Mouse (Mus musculus): Measurements from ENCODE around the gene Arid4a. TPM values are rescaled to one million over a fixed set of nuclear protein-coding genes. Genes with fewer than 3 reads are reported as not detected.

The Arid4a gene
- polyA plus RNA-seq, 1 experiment from 2014 or later, result 38.4 TPM

DNA sequence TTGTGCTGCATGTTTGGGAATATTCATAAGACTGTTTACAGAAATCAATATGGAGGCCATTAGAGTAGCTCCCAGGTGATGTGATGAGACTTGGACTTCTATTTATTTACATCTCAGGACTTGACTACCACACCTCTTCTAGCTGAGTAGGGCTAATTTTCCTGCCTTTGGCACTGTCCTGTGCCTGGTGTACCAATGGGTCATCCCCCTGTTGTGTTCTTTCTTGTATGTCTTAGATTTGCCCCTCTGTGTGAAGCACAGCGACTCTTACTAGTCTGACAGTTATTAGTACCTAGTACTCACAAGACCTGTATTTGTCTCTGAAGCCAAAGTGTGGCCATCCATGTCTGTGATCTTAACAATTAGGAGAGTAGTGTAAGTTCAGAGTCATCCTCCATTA is 26.7 kb downstream of the Arid4a start:
- 87% methylated on average over 1 of the region's 1 CpGs for WGBS
- H3K36me3 ChIP-seq (ENCODE audit: control insufficient read depth, insufficient read depth, low read length), result peaks cover 9% of the 10 kb centered on the region; the same call in 1 of the 2 replicates

DNA sequence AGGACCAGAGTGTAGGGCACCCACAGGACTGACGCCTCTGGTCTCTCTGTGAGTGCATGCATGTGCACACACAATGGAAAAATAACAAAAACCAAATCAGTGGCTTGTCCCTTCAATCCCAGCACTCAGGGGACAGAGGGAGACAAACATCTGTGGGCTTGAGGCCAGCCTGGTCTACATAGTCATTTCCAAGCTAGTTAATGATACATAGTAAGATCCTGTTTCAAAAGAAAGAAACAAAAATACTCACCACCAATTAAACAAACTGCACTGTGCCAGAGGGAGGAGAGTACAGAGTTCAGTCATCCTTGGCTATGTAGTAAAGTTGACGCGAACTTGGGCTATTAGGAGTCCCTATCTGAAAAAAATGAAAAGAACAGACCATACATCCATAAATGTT is 27.8 kb downstream of the Arid4a start:
- WGBS, result 87% methylated on average over 3 of the region's 3 CpGs
- no peak overlapping the region for H3K4me3 ChIP-seq (ENCODE audit: low read depth, low read length)
- H3K9ac ChIP-seq (ENCODE audit: low read depth, low read length), result no peak overlapping the region
- H3K4me1 ChIP-seq (replicated peaks; ENCODE audit: control insufficient read depth, insufficient read depth, low read length), result no peaks in the 10 kb centered on the region
- no peak overlapping the region for H3K27ac ChIP-seq (ENCODE audit: low read depth, low read length)
- H3K9me3 ChIP-seq (ENCODE audit: control insufficient read depth, low read length), result no peaks in the 10 kb centered on the region
- peaks cover 9% of the 10 kb centered on the region; the same call in 1 of the 2 replicates for H3K36me3 ChIP-seq (ENCODE audit: control insufficient read depth, insufficient read depth, low read length)
- no peak overlapping the region for H3K4me2 ChIP-seq (replicated peaks; ENCODE audit: low read depth, low read length)
- no peaks in the 10 kb centered on the region for H3K27me3 ChIP-seq (ENCODE audit: control insufficient read depth, insufficient read depth, low read length)
- no peak for ATAC-seq (ENCODE audit: low FRiP score)
- DNase-seq (ENCODE audit: low spot score), result no peak

More for the DNA sequence above, 26.7 kb downstream of the Arid4a start:
- Histone ChIP-seq H3K27me3 (ENCODE audit: control insufficient read depth, insufficient read depth, low read length) (no peaks in the 10 kb centered on the region), H3K4me3 (ENCODE audit: low read depth, low read length) (no peak overlapping the region), H3K4me2 (replicated peaks; ENCODE audit: low read depth, low read length) (no peak overlapping the region), H3K9me3 (ENCODE audit: control insufficient read depth, low read length) (no peaks in the 10 kb centered on the region), H3K27ac (ENCODE audit: low read depth, low read length) (no peak overlapping the region), H3K4me1 (replicated peaks; ENCODE audit: control insufficient read depth, insufficient read depth, low read length) (no peaks in the 10 kb centered on the region), H3K9ac (ENCODE audit: low read depth, low read length) (no peak overlapping the region)
- no peak for DNase-seq (ENCODE audit: low spot score)
- ATAC-seq (ENCODE audit: low FRiP score), result no peak

DNA sequence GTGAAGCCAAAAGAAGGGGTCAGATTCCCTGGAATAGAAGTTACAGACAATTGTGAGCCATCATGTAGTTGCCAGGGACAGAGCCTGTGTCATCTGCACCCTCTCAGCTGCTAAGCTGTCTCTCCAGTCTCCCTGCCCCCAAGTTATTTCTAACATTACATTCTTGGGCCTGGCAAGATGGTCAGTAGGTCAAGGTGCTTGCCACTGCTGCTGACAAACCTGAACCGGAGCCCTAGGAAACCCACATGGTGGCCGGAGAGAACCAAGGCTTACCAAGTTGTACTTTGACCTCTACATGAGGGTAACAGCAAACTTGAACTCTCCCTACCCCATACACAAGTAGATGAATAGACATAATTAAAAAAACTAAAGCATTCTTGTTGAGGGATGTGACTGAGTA is 28.7 kb downstream of the Arid4a start:
- no peak overlapping the region for H3K4me2 ChIP-seq (replicated peaks; ENCODE audit: low read depth, low read length)
- WGBS, result 86% methylated on average over 2 of the region's 2 CpGs
- peaks cover 9% of the 10 kb centered on the region; the same call in 1 of the 2 replicates for H3K36me3 ChIP-seq (ENCODE audit: control insufficient read depth, insufficient read depth, low read length)
- no peak overlapping the region for H3K9ac ChIP-seq (ENCODE audit: low read depth, low read length)
- DNase-seq (ENCODE audit: low spot score), result no peak
- H3K27ac ChIP-seq (ENCODE audit: low read depth, low read length), result no peak overlapping the region
- H3K27me3 ChIP-seq (ENCODE audit: control insufficient read depth, insufficient read depth, low read length), result no peaks in the 10 kb centered on the region
- no peaks in the 10 kb centered on the region for H3K4me1 ChIP-seq (replicated peaks; ENCODE audit: control insufficient read depth, insufficient read depth, low read length)
- no peak for ATAC-seq (ENCODE audit: low FRiP score)
- H3K9me3 ChIP-seq (ENCODE audit: control insufficient read depth, low read length), result no peaks in the 10 kb centered on the region
- H3K4me3 ChIP-seq (ENCODE audit: low read depth, low read length), result no peak overlapping the region

GRCm38 (mm10) chr12:71046501-71046900 is 30.7 kb downstream of the Arid4a start:
- no peak for DNase-seq (ENCODE audit: low spot score)
- H3K4me2 ChIP-seq (replicated peaks; ENCODE audit: low read depth, low read length), result no peak overlapping the region
- no peaks in the 10 kb centered on the region for H3K27me3 ChIP-seq (ENCODE audit: control insufficient read depth, insufficient read depth, low read length)
- H3K4me1 ChIP-seq (replicated peaks; ENCODE audit: control insufficient read depth, insufficient read depth, low read length), result no peaks in the 10 kb centered on the region
- no peak for ATAC-seq (ENCODE audit: low FRiP score)
- no peak overlapping the region for H3K9ac ChIP-seq (ENCODE audit: low read depth, low read length)
- H3K9me3 ChIP-seq (ENCODE audit: control insufficient read depth, low read length), result no peaks in the 10 kb centered on the region
- peaks cover 7% of the 10 kb centered on the region; the same call in 1 of the 2 replicates for H3K36me3 ChIP-seq (ENCODE audit: control insufficient read depth, insufficient read depth, low read length)
- WGBS, result 97% methylated on average over 4 of the region's 4 CpGs
- H3K27ac ChIP-seq (ENCODE audit: low read depth, low read length), result no peak overlapping the region
- no peak overlapping the region for H3K4me3 ChIP-seq (ENCODE audit: low read depth, low read length)

DNA sequence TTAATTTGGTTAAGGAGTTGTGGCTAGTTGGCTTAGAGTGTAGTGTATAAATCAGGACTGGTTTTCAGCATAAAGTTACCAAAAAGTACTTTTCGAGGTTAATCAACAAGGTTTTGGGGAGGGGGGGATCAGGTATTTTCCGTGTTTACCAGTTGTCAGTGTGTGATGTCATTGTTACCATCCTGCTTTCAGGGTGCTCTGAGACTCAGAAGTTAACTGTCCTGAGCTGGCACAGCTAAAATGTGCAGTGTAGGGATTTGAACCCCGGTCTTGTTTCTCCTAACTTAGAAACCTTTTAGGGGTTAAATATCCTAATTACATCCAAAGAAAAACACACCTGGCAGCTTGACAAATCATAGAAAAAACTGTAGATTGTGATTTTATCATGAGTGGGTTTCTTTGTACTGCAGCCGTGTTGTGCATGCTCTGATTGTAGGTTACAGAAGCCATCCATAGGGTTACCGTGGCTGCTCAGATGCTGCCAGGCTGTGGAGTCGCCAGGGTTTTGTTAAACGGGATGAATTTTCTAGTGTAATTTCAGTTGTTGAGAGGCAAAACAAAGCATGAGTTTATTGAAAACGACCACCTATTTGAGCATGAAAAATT is 31.8 kb downstream of the Arid4a start:
- Histone ChIP-seq H3K27me3 (ENCODE audit: control insufficient read depth, insufficient read depth, low read length) (no peaks in the 10 kb centered on the region), H3K4me3 (ENCODE audit: low read depth, low read length) (no peak overlapping the region), H3K9me3 (ENCODE audit: control insufficient read depth, low read length) (no peaks in the 10 kb centered on the region), H3K4me2 (replicated peaks; ENCODE audit: low read depth, low read length) (peak overlapping the region; percentile 27; the same call in 1 of the 2 replicates), H3K27ac (ENCODE audit: low read depth, low read length) (peak overlapping the region; percentile 75), H3K4me1 (replicated peaks; ENCODE audit: control insufficient read depth, insufficient read depth, low read length) (no peaks in the 10 kb centered on the region), H3K36me3 (ENCODE audit: control insufficient read depth, insufficient read depth, low read length) (peaks cover 7% of the 10 kb centered on the region; the same call in 1 of the 2 replicates), H3K9ac (ENCODE audit: low read depth, low read length) (peak overlapping the region; percentile 23; the same call in 1 of the 2 replicates)
- 69% methylated on average over 8 of the region's 8 CpGs for WGBS
- ATAC-seq (ENCODE audit: low FRiP score) (peak; percentile 72; the same call in 1 of the 2 replicates), DNase-seq (ENCODE audit: low spot score) (no peak)

GRCm38 (mm10) chr12:71048117-71048516 is 32.3 kb downstream of the Arid4a start:
- Histone ChIP-seq H3K27me3 (ENCODE audit: control insufficient read depth, insufficient read depth, low read length) (no peaks in the 10 kb centered on the region), H3K9me3 (ENCODE audit: control insufficient read depth, low read length) (no peaks in the 10 kb centered on the region), H3K27ac (ENCODE audit: low read depth, low read length) (peak overlapping the region; percentile 75), H3K4me1 (replicated peaks; ENCODE audit: control insufficient read depth, insufficient read depth, low read length) (no peaks in the 10 kb centered on the region), H3K4me3 (ENCODE audit: low read depth, low read length) (peak overlapping the region; percentile 16; the same call in 1 of the 2 replicates), H3K36me3 (ENCODE audit: control insufficient read depth, insufficient read depth, low read length) (peaks cover 7% of the 10 kb centered on the region; the same call in 1 of the 2 replicates), H3K9ac (ENCODE audit: low read depth, low read length) (peak overlapping the region; percentile 23; the same call in 1 of the 2 replicates), H3K4me2 (replicated peaks; ENCODE audit: low read depth, low read length) (peak overlapping the region; percentile 27)
- DNase-seq (ENCODE audit: low spot score), result peak; percentile 87
- peak; percentile 91 for ATAC-seq (ENCODE audit: low FRiP score)
- WGBS, result 40% methylated on average over 7 of the region's 7 CpGs

DNA sequence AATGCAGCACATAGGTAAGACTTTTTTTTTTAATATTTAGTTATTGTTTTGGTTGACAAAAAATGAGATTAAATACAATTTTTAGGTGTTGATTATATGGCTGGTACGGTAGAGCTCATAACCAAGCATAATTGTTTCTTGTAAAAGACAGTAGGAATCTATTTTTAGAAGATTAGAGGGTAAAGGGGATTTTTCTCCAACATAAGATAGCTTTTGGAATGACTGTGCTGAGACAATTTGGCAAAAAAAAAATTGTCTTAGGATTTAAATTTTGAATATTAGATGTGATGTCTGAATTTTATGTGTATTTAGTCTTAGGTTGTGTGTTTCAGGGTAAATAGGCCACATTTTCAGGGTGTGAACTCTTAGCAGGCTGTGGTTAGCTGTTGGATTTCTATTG is 32.8 kb downstream of the Arid4a start:
- H3K4me2 ChIP-seq (replicated peaks; ENCODE audit: low read depth, low read length), result peak overlapping the region; percentile 18; the same call in 1 of the 2 replicates
- DNase-seq (ENCODE audit: low spot score) (no peak), ATAC-seq (ENCODE audit: low FRiP score) (no peak)
- H3K36me3 ChIP-seq (ENCODE audit: control insufficient read depth, insufficient read depth, low read length), result peaks cover 7% of the 10 kb centered on the region; the same call in 1 of the 2 replicates
- H3K9ac ChIP-seq (ENCODE audit: low read depth, low read length), result no peak overlapping the region
- H3K4me1 ChIP-seq (replicated peaks; ENCODE audit: control insufficient read depth, insufficient read depth, low read length), result no peaks in the 10 kb centered on the region
- no peaks in the 10 kb centered on the region for H3K27me3 ChIP-seq (ENCODE audit: control insufficient read depth, insufficient read depth, low read length)
- H3K4me3 ChIP-seq (ENCODE audit: low read depth, low read length), result peak overlapping the region; percentile 16; the same call in 1 of the 2 replicates
- 89% methylated on average over 1 of the region's 1 CpGs for WGBS
- H3K9me3 ChIP-seq (ENCODE audit: control insufficient read depth, low read length), result no peaks in the 10 kb centered on the region
- H3K27ac ChIP-seq (ENCODE audit: low read depth, low read length), result peak overlapping the region; percentile 25

DNA sequence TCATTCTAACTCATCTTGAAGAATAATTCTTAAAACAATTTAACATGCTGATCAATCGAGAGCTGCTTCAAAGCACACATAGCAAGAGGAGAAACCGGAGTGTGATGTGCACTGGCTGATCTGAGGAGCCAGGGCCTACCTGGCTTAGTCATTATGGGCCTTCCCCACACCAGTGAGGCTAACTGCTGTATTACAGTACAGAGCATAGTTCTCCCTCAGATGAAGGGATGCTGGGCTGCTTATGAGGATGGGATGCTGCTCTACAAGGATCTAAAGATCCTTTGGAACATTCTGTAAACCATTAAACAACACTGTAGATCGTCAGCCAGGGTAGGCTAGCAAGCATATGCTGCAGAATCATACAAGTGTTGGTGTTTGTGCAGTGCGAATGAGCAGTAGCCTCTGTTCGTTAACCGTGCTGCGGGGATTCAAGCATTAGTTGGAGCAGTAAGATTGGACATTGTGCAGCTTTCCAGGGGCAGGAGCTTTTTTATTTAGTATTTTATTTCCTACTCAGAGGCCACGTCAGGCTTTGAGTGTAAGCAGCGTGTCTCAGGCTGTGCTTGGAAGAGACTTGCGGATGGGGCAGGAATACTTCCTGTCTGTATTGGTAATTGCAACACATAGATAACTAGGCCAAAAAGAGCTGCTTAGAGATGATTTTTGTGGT is 33.9 kb downstream of the Arid4a start:
- ATAC-seq (ENCODE audit: low FRiP score), result no peak
- Histone ChIP-seq H3K4me1 (replicated peaks; ENCODE audit: control insufficient read depth, insufficient read depth, low read length) (no peaks in the 10 kb centered on the region), H3K36me3 (ENCODE audit: control insufficient read depth, insufficient read depth, low read length) (peaks cover 7% of the 10 kb centered on the region; the same call in 1 of the 2 replicates), H3K4me2 (replicated peaks; ENCODE audit: low read depth, low read length) (no peak overlapping the region; the same call in 1 of the 2 replicates), H3K4me3 (ENCODE audit: low read depth, low read length) (no peak overlapping the region), H3K9me3 (ENCODE audit: control insufficient read depth, low read length) (no peaks in the 10 kb centered on the region), H3K27ac (ENCODE audit: low read depth, low read length) (no peak overlapping the region), H3K9ac (ENCODE audit: low read depth, low read length) (no peak overlapping the region; the same call in 1 of the 2 replicates), H3K27me3 (ENCODE audit: control insufficient read depth, insufficient read depth, low read length) (no peaks in the 10 kb centered on the region)
- no peak for DNase-seq (ENCODE audit: low spot score)
- 94% methylated on average over 10 of the region's 10 CpGs for WGBS
